Mouse (Mus musculus) ovary, postnatal 14 days (tissue): ENCODE measurements around the gene Adcy6.
A peak's percentile ranks its signal among the peaks of the same experiment; 100 is the strongest.

Experiments
- DNase-seq: peaks from one replicate; pipeline ENCODE4 v3.0.0; 2022; ENCODE audit warnings: low spot score

The Adcy6 gene

DNA sequence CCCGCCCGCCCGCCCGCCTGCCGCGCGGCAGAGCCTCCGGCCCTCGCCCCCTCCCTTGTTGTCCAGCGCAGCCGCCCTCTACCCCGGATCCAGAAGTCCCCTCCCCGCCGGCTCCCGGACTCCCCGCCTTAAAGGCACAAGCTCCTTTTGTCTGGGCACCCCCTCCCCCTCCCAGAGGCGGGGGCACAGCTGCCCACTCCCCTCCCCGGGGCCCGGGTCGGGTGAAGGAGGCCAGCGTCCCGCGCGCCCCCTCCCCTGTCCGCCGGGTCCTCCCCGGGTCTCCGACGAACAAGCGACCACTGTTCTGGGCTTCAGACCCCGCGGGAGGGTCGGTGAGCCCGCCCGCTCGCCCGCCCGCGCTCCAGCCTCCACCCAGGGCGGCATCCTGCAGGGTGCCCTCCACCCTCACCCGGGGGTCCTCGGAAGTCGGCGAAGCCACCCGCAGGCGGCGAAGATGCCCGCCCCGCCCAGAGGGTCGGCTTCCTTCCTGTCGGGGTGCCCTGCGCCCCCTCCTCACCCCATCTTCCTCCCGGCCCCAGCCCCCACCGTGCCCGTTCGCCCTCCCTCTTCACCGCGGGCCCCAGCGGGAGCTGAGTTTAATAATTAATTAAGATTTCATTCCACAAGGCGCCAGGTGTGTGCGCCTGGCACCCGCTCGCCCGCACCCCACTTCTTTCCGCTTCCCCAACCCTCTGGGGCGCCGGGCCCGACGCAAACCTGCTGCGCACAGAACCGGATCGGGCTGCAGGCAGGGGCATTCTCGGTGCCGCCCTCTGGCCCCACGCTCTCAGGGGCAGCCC, at the start of gene Adcy6:
Gene Adcy6, minus strand, starts transcription at position 746 of the 800 bp plus-strand sequence.
- DNase-seq: peak; percentile 67

DNA sequence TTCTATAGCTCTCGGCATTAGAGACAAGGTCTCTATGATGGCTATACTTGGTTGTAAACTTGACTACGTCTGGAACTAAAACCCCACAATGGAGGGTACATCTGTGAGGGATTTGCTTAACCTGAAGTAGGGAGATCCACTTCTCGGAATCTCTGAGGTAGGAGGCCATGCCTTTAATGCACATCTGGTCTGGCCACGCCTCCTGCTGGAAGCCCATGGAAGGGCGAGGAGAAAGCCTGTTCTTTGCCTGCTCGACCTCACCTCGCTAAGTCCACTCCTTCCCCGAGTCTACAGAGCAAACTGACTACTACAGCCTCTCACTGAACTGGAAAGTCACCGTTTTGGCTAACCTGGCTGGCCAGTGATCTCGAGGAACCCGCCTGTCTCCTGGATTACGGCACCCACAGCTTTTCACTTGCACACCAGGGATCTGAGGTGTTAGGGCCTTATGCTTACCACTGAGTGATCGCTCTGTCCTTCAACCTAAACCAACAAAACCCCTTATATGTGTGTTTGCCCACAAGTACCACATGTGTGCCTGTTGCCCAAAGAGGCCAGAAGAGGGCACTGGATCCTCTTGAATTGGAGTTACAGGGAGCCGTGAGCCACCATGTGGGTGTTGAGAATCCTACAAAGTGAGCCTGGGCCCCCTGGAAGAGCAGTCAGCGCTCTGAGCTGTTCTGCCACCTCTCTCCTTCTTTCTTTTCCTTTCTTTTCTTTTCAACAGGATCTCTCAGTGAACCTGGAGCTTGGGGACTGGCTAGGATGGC, 47.3 kb upstream of the Adcy6 start:
- DNase-seq: no peak

DNA sequence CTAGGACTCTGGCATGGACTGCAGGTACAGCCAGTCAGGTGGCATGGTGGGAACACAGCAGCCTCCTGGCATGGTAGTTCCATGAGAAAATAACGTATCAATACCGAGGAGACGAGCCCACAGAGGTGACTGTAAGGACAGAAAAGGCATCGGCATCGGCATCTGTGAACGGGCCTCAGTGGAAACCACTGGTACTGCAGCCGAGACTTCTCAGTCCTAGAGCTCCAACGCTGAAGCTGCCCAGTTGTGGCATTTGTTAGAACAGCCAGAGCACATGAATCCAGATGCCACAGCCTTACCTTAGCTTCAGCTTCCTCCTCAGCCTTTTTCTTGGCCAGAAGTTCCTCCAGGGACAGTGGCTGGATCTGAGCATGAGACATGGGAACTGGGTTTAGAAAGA, 42.3 kb upstream of the Adcy6 start:
- no peak for DNase-seq

DNA sequence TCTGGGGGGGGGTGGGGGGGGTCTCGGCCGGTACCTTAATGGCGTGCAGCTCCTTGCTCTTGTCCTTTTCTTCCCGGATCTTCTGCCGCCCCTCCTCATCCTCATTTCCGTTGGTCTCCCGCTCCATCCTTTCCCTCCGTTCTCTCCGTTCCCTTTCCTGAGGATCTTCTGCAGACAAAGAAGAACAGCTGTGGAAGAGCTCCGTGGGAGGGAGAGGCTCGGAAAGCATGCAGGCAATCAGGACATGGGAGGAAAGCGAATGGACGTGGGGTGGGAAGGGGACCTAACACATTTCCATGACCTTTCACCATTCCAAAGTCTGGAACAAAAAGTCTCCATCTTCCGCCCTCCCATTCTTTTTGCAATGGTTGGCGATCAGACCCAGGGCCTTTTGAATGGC, 41.6 kb upstream of the Adcy6 start:
- no peak for DNase-seq

DNA sequence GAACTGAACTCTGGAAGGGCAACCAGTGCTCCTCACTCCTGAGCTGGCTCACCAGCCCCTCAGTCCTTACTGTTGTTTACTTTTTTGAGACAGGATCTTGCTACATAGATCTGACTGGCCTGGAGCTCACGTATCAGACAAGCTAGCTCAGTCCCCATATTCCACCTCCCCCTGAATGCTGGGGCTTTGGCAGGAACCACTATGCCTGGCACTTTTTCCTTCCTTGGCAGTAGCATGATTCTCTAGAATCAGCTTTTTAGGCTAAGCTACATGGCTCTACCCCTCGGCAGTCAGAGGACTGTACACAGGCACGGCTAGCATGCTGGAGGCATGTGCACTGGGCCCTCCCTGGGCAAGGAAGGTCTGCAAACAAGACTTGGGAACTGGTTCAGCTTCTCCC, 38.2 kb upstream of the Adcy6 start:
- no peak for DNase-seq

DNA sequence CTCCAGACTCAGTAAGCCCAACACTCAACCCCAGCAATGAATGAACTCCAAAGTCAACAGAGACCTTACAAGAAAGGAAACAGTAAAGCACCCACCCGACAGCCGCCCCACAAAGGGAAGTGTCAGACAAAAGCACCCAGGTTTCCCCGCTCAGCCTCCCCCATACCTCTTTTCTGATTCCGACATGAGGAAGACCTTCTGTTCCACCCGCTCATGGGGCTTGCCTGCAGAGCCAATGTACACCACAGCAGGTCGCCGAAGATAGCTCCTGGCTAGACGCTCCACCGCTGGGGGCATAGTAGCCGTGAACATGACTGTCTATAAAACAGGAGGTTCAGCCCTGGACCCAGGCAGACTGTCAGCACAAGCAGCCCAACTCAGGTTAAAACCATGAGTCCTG, 37.4 kb upstream of the Adcy6 start:
- no peak for DNase-seq

DNA sequence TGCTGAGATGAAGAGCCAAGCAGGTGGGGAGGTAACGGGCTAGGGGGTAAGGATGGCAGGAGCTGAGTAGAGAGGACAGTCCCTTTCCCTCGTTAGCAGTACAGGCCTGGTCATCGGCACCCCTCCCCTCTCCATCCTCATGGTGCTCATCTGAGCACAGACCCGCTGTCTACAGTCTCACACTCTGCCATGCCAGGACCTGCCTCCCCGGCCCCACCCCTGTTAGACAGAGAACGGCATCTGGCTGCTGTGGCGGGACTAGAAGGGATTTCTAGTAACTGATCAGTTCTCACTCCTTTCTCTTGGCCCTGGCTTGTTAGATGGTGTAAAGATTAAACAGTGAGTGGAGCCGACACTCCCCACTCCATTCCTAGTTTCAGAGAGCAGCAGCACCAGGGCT, 36.9 kb upstream of the Adcy6 start:
- no peak for DNase-seq

DNA sequence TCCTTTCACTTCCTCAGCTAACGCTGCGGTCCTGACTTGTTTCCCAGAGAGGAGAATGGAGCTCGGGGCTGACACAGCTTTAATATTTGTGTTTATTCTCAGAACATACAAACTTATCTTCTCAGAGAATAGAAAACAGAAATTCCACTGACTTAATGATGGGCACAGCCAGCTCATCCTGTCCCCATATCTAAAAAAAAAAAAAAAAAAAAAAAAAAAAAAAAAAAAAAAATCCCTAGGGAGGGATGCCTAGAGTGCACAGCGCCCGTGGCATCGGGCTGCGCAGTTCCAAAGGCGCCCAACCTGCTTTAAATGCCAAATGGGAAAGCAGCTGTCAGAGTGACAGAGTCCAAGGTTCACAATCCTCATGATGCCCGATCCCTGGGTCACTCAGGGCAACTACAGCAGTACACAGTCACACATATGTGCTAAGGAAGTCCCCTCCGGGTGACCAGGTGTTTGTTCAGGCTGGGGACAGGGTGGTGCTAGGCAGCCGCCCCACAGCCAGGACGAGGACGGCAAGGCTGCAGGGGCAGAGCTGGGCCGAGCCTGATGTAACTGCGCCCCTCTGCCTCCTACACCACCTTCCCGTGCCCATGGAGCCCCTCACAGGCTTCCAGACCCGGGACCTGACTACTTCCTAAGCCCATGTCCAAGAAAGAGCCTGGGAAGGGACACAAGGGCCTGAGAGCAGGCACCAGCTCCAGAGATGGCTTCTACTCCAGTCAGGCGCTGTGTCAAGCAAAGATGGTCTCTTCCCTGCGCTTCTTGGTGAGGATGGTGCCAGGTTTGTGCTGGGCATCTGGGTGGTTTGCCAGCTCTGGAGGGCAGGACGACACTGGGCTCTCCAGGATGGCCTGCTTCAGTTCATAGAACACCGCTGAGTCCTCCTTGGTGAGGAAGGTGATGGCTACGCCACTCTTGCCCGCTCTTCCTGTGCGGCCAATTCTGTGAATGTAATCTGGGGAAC, 35.5 kb upstream of the Adcy6 start:
- no peak for DNase-seq

DNA sequence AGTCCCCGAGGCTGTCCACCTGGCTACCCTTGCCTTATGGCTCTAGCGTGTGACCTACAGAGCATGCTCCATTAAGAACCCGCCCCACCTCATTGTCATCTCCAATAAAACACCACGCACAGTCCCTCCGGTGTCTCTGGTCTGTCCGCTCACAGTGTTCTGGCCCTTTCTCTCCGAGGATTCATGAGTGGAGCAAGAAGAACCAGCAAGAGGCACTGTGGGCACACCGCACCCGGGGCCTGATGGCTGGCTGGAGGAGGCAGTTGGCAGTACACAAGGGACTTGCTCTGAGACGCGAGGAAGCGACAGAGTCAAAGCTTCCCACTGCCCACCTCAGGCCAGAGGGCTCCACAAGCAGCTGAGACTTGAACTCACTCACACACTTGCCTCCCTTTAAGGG, 34.5 kb upstream of the Adcy6 start:
- DNase-seq: no peak

DNA sequence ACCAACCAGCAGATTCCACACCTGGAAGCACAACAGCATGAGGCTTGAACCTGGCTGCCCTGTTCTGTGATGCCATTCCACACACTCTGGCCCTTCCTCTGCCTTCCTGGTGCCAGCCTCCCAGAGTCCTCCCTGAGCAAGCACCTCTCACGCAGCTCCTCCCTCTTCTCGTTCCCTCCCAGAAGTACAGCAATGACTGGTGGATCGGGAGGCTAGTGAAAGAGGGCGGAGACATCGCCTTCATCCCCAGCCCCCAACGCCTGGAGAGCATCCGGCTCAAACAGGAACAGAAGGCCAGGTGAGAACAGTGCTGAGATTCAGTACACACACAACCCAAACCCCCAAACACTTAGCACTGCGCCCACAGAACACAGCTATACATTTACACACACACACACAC, 30.3 kb upstream of the Adcy6 start:
- no peak for DNase-seq

DNA sequence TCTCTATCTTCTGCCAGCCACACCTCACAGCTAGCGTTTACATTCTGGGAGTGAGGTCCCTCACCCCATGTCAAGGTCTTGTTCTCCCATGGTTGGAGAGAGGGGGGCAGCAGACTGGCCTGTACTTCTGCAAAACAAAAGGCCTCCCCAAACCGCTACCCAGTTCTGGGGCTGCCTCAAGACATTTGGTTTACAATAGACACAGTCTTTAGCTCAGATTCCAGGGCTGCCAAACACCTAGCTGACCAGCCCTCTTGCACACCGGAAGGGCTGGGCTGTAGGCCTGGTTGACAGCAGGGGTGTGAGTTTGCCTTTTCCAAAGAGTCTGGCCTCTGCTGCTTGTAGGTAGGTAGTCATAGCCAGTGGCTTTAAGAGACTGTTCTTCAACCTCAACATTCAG, 27.3 kb upstream of the Adcy6 start:
- DNase-seq: no peak

DNA sequence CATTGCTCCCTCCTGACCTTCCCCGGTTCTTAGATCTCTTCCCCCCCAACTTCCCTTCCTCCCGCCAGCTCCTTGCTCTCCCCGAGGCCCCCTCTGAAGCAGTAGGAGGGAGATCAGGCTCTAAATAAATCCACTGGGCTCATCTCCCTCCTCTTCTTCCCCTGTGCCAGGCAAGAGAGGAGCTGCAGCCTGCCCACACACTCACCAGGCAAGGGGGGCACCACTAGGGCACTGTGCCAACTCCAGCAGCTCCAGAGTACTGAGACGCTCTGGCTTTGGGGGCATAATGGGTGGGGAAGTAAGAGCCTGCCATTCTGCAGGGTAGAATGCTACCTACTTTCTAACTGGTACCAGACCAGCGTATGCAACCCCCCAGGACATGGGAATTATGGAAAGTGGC, 26.6 kb upstream of the Adcy6 start:
- DNase-seq: no peak

DNA sequence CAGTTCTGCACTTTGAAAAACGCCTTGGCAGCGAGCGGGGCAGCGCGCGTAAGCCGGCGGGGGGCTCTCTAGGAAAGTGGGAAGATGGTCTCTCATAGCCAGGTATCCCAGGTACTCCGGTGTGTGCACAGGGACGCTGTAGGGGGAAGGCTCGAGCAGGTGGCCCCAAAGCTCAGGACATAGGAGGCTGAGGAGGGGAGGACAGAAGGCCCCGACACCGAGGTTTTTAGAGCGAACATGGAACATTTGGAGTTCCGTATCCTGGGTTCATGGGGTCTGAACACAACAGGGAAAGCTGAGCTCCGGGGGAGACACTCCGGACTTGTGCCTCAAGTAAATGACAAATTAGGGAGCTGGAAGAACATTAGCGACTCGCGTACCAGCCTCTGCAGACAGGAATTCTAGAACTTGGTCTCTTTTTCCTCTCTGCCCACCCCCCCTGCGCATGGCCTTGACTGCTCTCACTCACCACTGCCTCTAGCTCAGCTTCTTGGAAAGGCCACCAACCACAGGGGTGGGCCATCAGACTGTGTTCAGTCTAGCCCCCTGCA, 25.5 kb upstream of the Adcy6 start:
- no peak for DNase-seq

DNA sequence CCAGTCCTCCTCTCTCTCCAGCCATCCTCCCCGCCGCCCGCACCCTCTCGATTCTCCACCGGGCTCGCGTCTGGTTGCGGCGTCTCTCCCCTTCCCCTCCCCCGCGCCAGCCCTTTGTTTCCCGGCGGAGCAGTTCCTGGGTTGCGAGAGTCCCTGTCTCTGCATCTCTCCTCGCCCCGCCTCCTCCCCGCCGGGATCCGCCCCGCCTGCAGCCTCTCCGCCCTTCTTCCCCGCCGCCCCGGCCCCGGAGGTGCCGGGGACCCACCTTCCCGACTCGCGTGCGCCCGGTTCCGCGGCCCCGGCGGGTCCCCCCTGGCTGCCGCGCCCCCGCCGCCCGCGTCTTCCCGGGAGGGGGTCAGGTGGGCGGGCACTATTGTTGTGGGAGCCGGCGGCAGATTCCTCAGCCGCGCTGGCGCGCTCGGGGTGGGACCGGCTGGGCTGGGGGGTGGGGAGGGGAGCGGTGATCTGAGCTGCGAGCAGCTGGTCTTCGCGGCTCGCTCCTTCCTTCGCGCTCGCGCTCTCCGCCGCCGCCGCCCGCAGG, 24.7 kb upstream of the Adcy6 start:
- peak; percentile 64 for DNase-seq

DNA sequence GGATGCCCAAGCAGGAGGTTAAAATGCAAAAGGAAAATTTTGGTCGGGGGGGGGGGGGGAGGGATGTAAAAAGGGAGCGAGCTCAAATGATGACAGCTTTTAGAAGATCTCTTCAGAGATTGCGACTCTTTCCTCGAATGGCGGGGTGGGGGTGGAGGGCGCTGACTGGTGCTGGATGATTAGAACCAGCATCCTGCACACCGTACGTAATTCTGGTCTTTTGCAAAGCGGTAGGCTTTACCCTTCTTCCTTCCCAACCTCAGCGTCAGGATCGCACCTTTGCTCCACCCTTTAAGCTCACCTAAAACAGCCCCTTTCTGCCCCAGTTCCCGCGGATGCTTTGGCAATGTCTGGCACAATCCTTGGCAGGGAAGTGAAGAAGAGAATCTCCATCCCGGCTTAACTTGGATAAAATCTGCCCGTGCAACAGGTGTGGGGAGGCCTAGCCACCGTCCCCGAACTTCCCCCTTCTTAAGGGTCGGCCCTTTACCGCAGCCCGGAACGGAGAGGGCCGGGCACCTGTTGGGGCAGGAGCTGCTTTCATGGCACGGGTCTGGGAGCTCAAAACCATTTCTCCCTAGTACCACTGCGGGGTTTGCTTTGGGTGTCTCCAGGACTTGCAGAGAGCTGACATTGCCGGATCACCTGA, 24.1 kb upstream of the Adcy6 start:
- DNase-seq: no peak

DNA sequence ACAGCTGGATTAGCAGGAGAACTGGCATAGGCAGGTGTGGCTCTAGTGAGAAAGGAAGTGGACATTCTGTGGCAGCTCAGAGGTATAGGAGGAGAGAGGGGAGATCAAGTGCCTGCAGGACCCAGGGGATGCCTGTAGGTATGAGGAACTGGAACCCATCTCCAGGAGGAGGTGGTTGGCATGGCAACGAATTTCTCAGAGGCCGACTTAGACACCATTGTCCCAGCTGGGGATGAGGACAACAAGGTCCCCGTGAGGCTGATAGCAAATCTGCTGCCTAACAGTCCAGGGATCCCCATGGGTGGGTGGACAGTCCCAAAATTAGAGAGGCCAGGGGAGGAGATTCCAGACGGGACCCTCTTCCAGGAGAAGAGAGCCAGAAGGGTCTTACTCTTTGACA, 23.0 kb upstream of the Adcy6 start:
- DNase-seq: no peak

DNA sequence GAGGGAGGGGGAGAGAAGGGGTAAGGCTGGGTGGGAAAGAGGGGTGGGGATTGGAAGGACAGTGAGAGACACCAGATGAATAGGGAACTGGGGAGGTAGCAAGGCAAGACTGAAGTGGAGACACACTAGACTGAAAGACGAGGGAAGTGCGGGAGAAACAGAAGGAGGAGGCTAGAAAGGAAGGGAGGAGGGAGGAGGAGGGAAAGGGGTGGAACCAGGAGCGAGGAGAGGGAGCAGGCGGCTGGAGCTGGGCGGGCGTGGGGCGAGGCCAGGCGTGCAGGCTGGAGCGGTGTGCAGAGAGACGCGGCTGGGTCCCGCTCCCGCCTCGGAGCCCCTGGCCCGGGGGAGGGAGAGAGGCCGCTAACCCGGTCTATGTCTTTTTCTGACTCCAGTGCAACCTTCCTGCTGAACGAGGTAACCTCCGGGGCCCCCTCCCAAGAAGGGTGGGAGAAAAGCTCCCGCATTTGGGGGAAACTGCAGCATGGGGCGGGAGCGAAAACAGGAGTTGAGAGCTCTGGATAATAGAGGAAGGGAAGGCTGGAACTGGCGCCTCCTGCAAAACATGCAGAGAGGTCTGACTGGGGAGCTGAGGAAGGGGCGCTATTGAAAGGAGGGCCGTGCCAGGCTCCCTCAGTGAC, 22.4 kb upstream of the Adcy6 start:
- DNase-seq: peak; percentile 66

DNA sequence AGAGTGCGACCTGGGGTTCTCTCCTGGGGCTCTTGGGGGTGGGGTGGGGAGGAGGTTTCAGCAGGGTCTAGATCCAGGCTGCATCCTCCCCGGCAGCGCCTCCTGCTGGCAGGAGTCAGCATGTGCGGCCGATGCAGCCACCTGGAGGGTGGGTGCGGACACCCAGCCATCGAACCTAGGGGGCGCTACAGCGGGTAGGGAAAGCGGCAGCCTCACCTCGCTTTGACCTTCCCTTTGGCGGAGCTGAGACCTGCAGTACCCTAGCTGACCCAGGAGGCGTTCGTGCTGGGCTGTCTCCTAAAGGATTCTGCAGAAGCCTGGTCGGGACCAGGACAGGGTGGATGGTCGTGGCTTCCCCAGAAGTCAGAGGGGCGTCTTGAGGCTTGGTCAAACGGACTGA, 21.6 kb upstream of the Adcy6 start:
- DNase-seq: peak; percentile 81

DNA sequence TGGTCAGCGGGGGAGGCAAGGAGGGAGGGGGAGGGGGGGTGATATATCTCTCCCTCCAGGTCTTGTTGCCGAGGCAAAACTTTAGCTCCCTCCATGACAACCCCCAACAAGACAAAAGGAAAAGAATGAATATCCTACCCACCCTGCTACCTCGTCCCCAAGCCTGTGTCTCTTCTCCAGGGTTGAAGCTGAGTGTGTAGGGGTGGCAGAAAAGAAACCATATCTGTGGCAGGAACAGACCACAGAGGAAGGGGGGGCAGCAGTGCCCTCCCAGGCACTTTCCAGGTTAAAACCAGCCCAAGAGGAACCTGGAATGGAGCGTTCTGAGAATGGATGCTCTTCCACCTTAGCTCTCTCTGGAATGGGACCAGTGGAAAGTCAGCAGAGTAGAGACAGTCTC, 20.7 kb upstream of the Adcy6 start, which contains the start of gene Cacnb3:
Gene Cacnb3, plus strand, starts transcription at position 301 of the 400 bp plus-strand sequence.
- DNase-seq: no peak

DNA sequence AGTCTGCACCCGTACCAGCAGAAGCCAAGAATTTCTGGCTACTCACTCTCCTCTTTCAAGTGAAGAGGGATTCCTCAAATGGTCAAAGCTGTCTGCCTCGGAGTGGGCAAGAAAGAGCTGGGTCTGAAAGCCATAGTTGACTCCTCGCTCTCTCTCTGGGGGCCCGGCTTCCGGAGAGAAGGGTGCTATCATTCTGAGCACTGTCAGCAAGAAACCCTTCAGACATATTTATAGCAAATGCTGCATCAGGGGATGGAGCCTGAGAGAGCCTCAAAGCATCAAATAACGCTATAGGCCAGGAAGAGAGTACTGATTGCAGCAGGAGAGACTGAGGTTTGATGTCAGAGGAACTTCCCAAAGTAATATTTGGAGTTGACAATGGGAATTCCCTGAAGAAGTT, 19.6 kb upstream of the Adcy6 start:
- no peak for DNase-seq
